Mouse (Mus musculus) kidney, postnatal 0 days (tissue): ENCODE measurements around the gene Tmem151a. TPM values are rescaled to one million over a fixed set of nuclear protein-coding genes. Genes with fewer than 3 reads are reported as not detected.
A peak's percentile ranks its signal among the peaks of the same experiment; 100 is the strongest.

Experiments
- ATAC-seq: fragments of 200-750 bp; cut with Nextera tagmentation; replicated peaks from 2 replicates; pipeline ENCODE4 v1.8.0; 2017; ENCODE audit warnings: low read depth, moderate number of reproducible peaks, moderate TSS enrichment, moderate library complexity; ENCODE audit not compliant: low FRiP score
- DNase-seq: peaks from one replicate; pipeline ENCODE4 v3.0.0-alpha.2; 2016; ENCODE audit warnings: low spot score
- H3K27ac ChIP-seq: fragments of 300-500 bp; sonication (generic); 2 replicates; pipeline ENCODE4 v1.5.1; 2014; ENCODE audit warnings: mild to moderate bottlenecking
- H3K27me3 ChIP-seq: fragments of 300-500 bp; sonication (generic); 2 replicates; pipeline ENCODE4 v1.6.1; 2014; ENCODE audit warnings: low read length, mixed read lengths; ENCODE audit not compliant: insufficient read depth
- H3K36me3 ChIP-seq: fragments of 300-500 bp; sonication (generic); 2 replicates; pipeline ENCODE4 v1.6.1; 2014; ENCODE audit warnings: low read length, mixed read lengths; ENCODE audit not compliant: insufficient read depth
- H3K4me1 ChIP-seq: fragments of 300-500 bp; sonication (generic); replicated peaks from 2 replicates; pipeline ENCODE4 v1.6.1; 2014; ENCODE audit warnings: antibody characterized with exemption, low read length, mixed read lengths; ENCODE audit not compliant: insufficient read depth
- H3K4me2 ChIP-seq: fragments of 300-500 bp; sonication (generic); 2 replicates; pipeline ENCODE4 v1.6.1; 2014; ENCODE audit warnings: mild to moderate bottlenecking, low read length, moderate library complexity, mixed read lengths
- H3K4me3 ChIP-seq: fragments of 300-500 bp; sonication (generic); replicated peaks from 2 replicates; pipeline ENCODE4 v1.5.1; 2014; ENCODE audit warnings: low read depth, low read length
- H3K9ac ChIP-seq: fragments of 300-500 bp; sonication (generic); 2 replicates; pipeline ENCODE4 v1.6.1; 2014; ENCODE audit warnings: low read depth, low read length
- H3K9me3 ChIP-seq: fragments of 300-500 bp; sonication (generic); replicated peaks from 2 replicates; pipeline ENCODE4 v1.6.1; 2016; ENCODE audit warnings: low read length, inconsistent platforms, mixed read lengths
- CTCF ChIP-seq: IDR thresholded peaks from 2 replicates; pipeline ENCODE4 v1.5.1; 2016; ENCODE audit warnings: antibody characterized with exemption, low read depth, mild to moderate bottlenecking, moderate library complexity
- WGBS: fragments of 180-500 bp; shearing (Covaris S2); extraction: QIAGEN DNeasy Blood & Tissue Kit; methylation state at CpG from one replicate; pipeline ENCODE4 v1.1.7; 2014; 5-methylcytosine and 5-hydroxymethylcytosine counted together
- polyA plus RNA-seq: library from polyadenylated mRNA; unstranded; fragments of >200 nt; fragmentation: Nextera tagmentation; extraction: Ambion mirVana; gene quantifications from 2 replicates; pipeline ENCODE4 v1.2.1, GENCODE M21; 2015

Gene Tmem151a
- polyA plus RNA-seq, 1 experiment from 2014 or later, result 2.1 TPM

- DNase-seq, result no peak
- no peaks in the 10 kb centered on the region for H3K9me3 ChIP-seq
- no peaks in the 10 kb centered on the region for H3K27me3 ChIP-seq
- TF ChIP-seq CTCF, result no peak
- H3K4me1 ChIP-seq, result peaks cover 10% of the 10 kb centered on the region
- H3K4me2 ChIP-seq, result 0 out of 2 replicates have a peak overlapping the region, but pooled peaks have one; percentile 76
- 0 out of 2 replicates have a peak overlapping the region, but pooled peaks have one; percentile 74 for H3K27ac ChIP-seq
- no peak overlapping the region for H3K4me3 ChIP-seq
- 0 out of 2 replicates have a peak, but pooled peaks have one; percentile 0 for ATAC-seq
- 70% methylated on average over 18 of the region's 18 CpGs for WGBS
- H3K36me3 ChIP-seq, result peaks cover 41% of the 10 kb centered on the region
- no peak overlapping the region for H3K9ac ChIP-seq
Observed at GRCm38 (mm10) chr19:5107556-5108270, 22.4 kb upstream of the Tmem151a start.

GRCm38 (mm10) chr19:5106731-5107191 lies 21.4 kb upstream of the Tmem151a start, which contains the start of gene Rab1b:
Rab1b (minus strand) TSS chr19:5107072.
- peak; percentile 86 for ATAC-seq
- WGBS, result under 1% methylated on average over 40 of the region's 46 CpGs

GRCm38 (mm10) chr19:5106074-5106473 lies 20.7 kb upstream of the Tmem151a start:
- H3K9me3 ChIP-seq, result no peaks in the 10 kb centered on the region
- H3K9ac ChIP-seq, result peak overlapping the region; percentile 80
- 4% methylated on average over 9 of the region's 9 CpGs for WGBS
- no peaks in the 10 kb centered on the region for H3K27me3 ChIP-seq
- TF ChIP-seq CTCF, result no peak
- peak overlapping the region; percentile 88 for H3K27ac ChIP-seq
- H3K36me3 ChIP-seq, result peaks cover 46% of the 10 kb centered on the region
- peak overlapping the region; percentile 65 for H3K4me3 ChIP-seq
- peaks cover 10% of the 10 kb centered on the region for H3K4me1 ChIP-seq
- ATAC-seq (no peak), DNase-seq (peak; percentile 34)
- H3K4me2 ChIP-seq, result peak overlapping the region; percentile 76

More at GRCm38 (mm10) chr19:5106731-5107191, 21.4 kb upstream of the Tmem151a start, which contains the start of gene Rab1b:
- H3K36me3 ChIP-seq, result peaks cover 46% of the 10 kb centered on the region
- H3K4me1 ChIP-seq, result peaks cover 10% of the 10 kb centered on the region
- H3K27me3 ChIP-seq, result no peaks in the 10 kb centered on the region
- DNase-seq, result peak; percentile 99
- no peaks in the 10 kb centered on the region for H3K9me3 ChIP-seq
- no peak for TF ChIP-seq CTCF
- peak within 1 kb of the TSS; percentile 76 for H3K4me2 ChIP-seq
- peak within 1 kb of the TSS; percentile 80 for H3K9ac ChIP-seq
- H3K27ac ChIP-seq, result peak within 1 kb of the TSS; percentile 88
- peak within 1 kb of the TSS; percentile 65 for H3K4me3 ChIP-seq

GRCm38 (mm10) chr19:5098363-5099143 lies 13.2 kb upstream of the Tmem151a start, which contains the start of gene Cnih2:
Cnih2 (minus strand) TSS chr19:5098521.
- H3K4me1 ChIP-seq, result peaks cover 10% of the 10 kb centered on the region
- 0 out of 2 replicates have a peak, but pooled peaks have one; percentile 15 for ATAC-seq
- H3K9me3 ChIP-seq, result no peaks in the 10 kb centered on the region
- peak within 1 kb of the TSS; percentile 45 for H3K4me3 ChIP-seq
- no peak within 1 kb of the TSS for H3K27ac ChIP-seq
- peak; percentile 70 for DNase-seq
- WGBS, result 3% methylated on average over 38 of the region's 48 CpGs
- H3K36me3 ChIP-seq, result peaks cover 37% of the 10 kb centered on the region
- peak within 1 kb of the TSS; percentile 64 for H3K9ac ChIP-seq
- TF ChIP-seq CTCF, result no peak
- no peaks in the 10 kb centered on the region for H3K27me3 ChIP-seq
- H3K4me2 ChIP-seq, result peak within 1 kb of the TSS; percentile 95

GRCm38 (mm10) chr19:5097521-5098362 lies 12.4 kb upstream of the Tmem151a start:
- DNase-seq, result no peak
- Histone ChIP-seq H3K27me3 (no peaks in the 10 kb centered on the region), H3K36me3 (peaks cover 31% of the 10 kb centered on the region), H3K4me1 (peaks cover 10% of the 10 kb centered on the region), H3K9me3 (no peaks in the 10 kb centered on the region), H3K4me3 (peak overlapping the region; percentile 45), H3K27ac (no peak overlapping the region), H3K9ac (peak overlapping the region; percentile 64), H3K4me2 (peak overlapping the region; percentile 95)
- no peak for ATAC-seq
- WGBS, result 5% methylated on average over 26 of the region's 31 CpGs
- TF ChIP-seq CTCF, result no peak
